Comparison of ENCODE assay signal across 27 mouse cellular contexts in the genomic region with DNA sequence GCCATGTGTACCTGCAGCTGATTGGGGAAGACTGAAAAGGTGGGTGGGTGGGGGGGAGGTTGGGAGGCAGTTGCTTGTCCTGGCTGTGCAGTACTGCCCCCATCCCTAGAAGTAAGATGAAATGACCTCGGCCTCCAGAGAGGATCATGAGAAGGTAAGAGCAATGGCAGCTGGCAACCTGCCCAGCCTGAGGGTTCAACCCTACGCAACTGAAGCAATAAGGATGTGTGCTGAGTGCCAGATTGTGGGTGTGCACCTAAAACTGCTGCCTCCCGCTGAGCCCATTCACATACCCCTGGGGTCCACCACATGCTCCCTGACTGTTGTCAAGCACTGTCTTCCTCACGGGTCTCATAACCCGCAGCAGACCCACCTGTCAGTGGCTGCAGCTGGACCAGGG. TPM values are rescaled to one million over a fixed set of nuclear protein-coding genes. Genes with fewer than 3 reads are reported as not detected.
A peak's percentile ranks its signal among the peaks of the same experiment; 100 is the strongest.
DNase-seq lines count a peak whose midpoint lies in the region; ATAC-seq and TF ChIP-seq lines count a peak whose summit lies in the region.
"Had no signal": no experiment of that assay in that cellular context is flagged by ENCODE, and none has a peak within 500 bp of the region (broad histone marks: within the 10 kb centered on the region; RNA-seq: fewer than 3 reads in every experiment).

No protein-coding gene starts in this region.

- TF ChIP-seq EP300 in liver, postnatal 0 days (IDR thresholded peaks at IDR 0.05; ENCODE audit: low read depth): no peak
- no peak for TF ChIP-seq EP300 in MEL (IDR thresholded peaks at IDR 0.05; ENCODE audit: low read depth in 1 of 2, low read length in 2 of 2)

- no peak for TF ChIP-seq CTCF in liver, postnatal 0 days (IDR thresholded peaks at IDR 0.05; ENCODE audit: low read depth)
- no peak for TF ChIP-seq CTCF in MEL (IDR thresholded peaks at IDR 0.05 in 2 of 3, conservative IDR thresholded peaks at IDR 0.05 in 1 of 3; ENCODE audit: control insufficient read depth in 1 of 3, insufficient read depth in 1 of 3, low read depth in 2 of 3, low read length in 3 of 3, poor library complexity in 1 of 3, severe bottlenecking in 1 of 3)

- ATAC-seq in liver, postnatal 0 days: no peak
- ATAC-seq: CD4-positive, CD25-positive, alpha-beta regulatory T cell, adult 4 months; forebrain, embryonic 15.5 days; hindbrain, embryonic 16.5 days; intestine, embryonic 15.5 days; Patski had no signal

- peaks cover 11% of the 10 kb centered on the region; the same call in 1 of the 2 replicates for H3K36me3 ChIP-seq in liver, postnatal 0 days (replicated peaks; ENCODE audit: insufficient read depth, low read length)
- H3K36me3 ChIP-seq in MEL (ENCODE audit: control insufficient read depth in 1 of 2, insufficient read depth in 2 of 2, low read length in 2 of 2): peaks cover 0 to 3% of the 10 kb centered on the region in 2 experiments; a peak in 1 of 4 replicates
- H3K36me3 ChIP-seq: forebrain, embryonic 15.5 days; intestine, embryonic 15.5 days had no signal

- 63% methylated on average over 5 of the region's 5 CpGs for whole genome bisulfite sequencing in liver, postnatal 0 days (ENCODE audit: insufficient replicate concordance)

- TF ChIP-seq POLR2A in MEL (IDR thresholded peaks at IDR 0.05; ENCODE audit: control insufficient read depth in 1 of 2, insufficient read depth in 1 of 2, low read depth in 1 of 2, low read length in 2 of 2, poor library complexity in 1 of 2): no peak

- no peaks in the 10 kb centered on the region for H3K9me3 ChIP-seq in liver, postnatal 0 days (ENCODE audit: low read length)
- H3K9me3 ChIP-seq in MEL (replicated peaks; ENCODE audit: insufficient read depth, low read length): no peaks in the 10 kb centered on the region
- H3K9me3 ChIP-seq: embryonic facial prominence, embryonic 12.5 days; forebrain, embryonic 12.5 days; forebrain, embryonic 15.5 days; hindbrain, embryonic 10.5 days; hindbrain, embryonic 13.5 days; intestine, embryonic 15.5 days had no signal

- no peak overlapping the region for H3K9ac ChIP-seq in liver, postnatal 0 days (replicated peaks)
- H3K9ac ChIP-seq in MEL (ENCODE audit: control insufficient read depth, low read depth, low read length, poor library complexity, severe bottlenecking): no peak overlapping the region
- H3K9ac ChIP-seq: embryonic facial prominence, embryonic 12.5 days; forebrain, embryonic 12.5 days; forebrain, embryonic 15.5 days; hindbrain, embryonic 13.5 days; intestine, embryonic 15.5 days had no signal

- no peak overlapping the region for H3K4me2 ChIP-seq in liver, postnatal 0 days (ENCODE audit: low read depth, low read length)
- H3K4me2 ChIP-seq: embryonic facial prominence, embryonic 12.5 days; forebrain, embryonic 12.5 days; forebrain, embryonic 15.5 days; heart, embryonic 11.5 days; hindbrain, embryonic 13.5 days; intestine, embryonic 15.5 days had no signal

- TF ChIP-seq RAD21 in MEL (IDR thresholded peaks at IDR 0.05; ENCODE audit: low read depth, low read length): no peak

- no peak overlapping the region for H3K4me3 ChIP-seq in liver, postnatal 0 days (ENCODE audit: low read depth, low read length)
- H3K4me3 ChIP-seq in MEL (ENCODE audit: control insufficient read depth in 1 of 2, insufficient read depth in 1 of 2, low read depth in 2 of 2, low read length in 2 of 2): no peak overlapping the region
- H3K4me3 ChIP-seq: embryonic facial prominence, embryonic 12.5 days; erythroblast, embryonic 14.5 days; forebrain, embryonic 12.5 days; forebrain, embryonic 15.5 days; hindbrain, embryonic 10.5 days; hindbrain, embryonic 13.5 days; intestine, embryonic 15.5 days had no signal

- no peaks in the 10 kb centered on the region for H3K27me3 ChIP-seq in liver, postnatal 0 days (ENCODE audit: insufficient read depth, low read length)
- no peaks in the 10 kb centered on the region for H3K27me3 ChIP-seq in MEL (ENCODE audit: control insufficient read depth in 1 of 2, insufficient read depth in 2 of 2, low read length in 2 of 2)
- H3K27me3 ChIP-seq: embryonic facial prominence, embryonic 12.5 days; forebrain, embryonic 12.5 days; forebrain, embryonic 15.5 days; hindbrain, embryonic 13.5 days; intestine, embryonic 15.5 days; Patski had no signal

- DNase-seq in cerebellum, postnatal 25 days: peak; percentile 27 to 39
- no peak for DNase-seq in cerebellum, adult 9-11 months
- DNase-seq in liver, postnatal 0 days: peak; percentile 31
- DNase-seq in liver: no peak
- DNase-seq in MEL (ENCODE audit: low read depth, low spot score): peak; percentile 52
- peak; percentile 17 for DNase-seq in brain, adult 2 months (ENCODE audit: low read depth, low spot score)
- no peak for DNase-seq in gastrocnemius, postnatal 36 days
- DNase-seq in urinary bladder, postnatal 36 days (ENCODE audit: low spot score in 2 of 2): no peak
- DNase-seq: adrenal gland, adult 2 months; adrenal gland, postnatal 14 days; cerebellum, adult 9-10 months; heart, adult 11 months; kidney, adult 11 months had no signal

- H3K79me2 ChIP-seq in MEL (ENCODE audit: control insufficient read depth, insufficient read depth, low read length, poor library complexity): peaks cover 6% of the 10 kb centered on the region

- peaks cover 16% of the 10 kb centered on the region for H3K4me1 ChIP-seq in liver, postnatal 0 days (ENCODE audit: insufficient read depth)
- H3K4me1 ChIP-seq in MEL (ENCODE audit: control insufficient read depth in 1 of 2, insufficient read depth in 2 of 2, low read length in 2 of 2): peaks cover 0 to 15% of the 10 kb centered on the region in 2 experiments; a peak in 3 of 4 replicates

- intact Hi-C loops in gastrocnemius, postnatal 36 days (cut with DNase I): no loop called here

- H3K27ac ChIP-seq in liver, postnatal 0 days (ENCODE audit: low read depth): no peak overlapping the region
- no peak overlapping the region for H3K27ac ChIP-seq in MEL (ENCODE audit: control insufficient read depth, low read depth, low read length)
- H3K27ac ChIP-seq: embryonic facial prominence, embryonic 12.5 days; forebrain, embryonic 12.5 days; forebrain, embryonic 15.5 days; hindbrain, embryonic 10.5 days; hindbrain, embryonic 13.5 days; intestine, embryonic 15.5 days had no signal

TF ChIP-seq in MEL, 35 proteins besides CTCF, POLR2A, EP300 and RAD21:
- no peak for TF ChIP-seq NRF1 (IDR thresholded peaks at IDR 0.05; ENCODE audit: insufficient read depth, low read depth, low read length, poor library complexity, severe bottlenecking)
- TF ChIP-seq ZKSCAN1 (IDR thresholded peaks at IDR 0.05; ENCODE audit: low read depth, low read length): no peak
- TF ChIP-seq CHD2 (IDR thresholded peaks at IDR 0.05; ENCODE audit: low read length): no peak
- no peak for TF ChIP-seq ZC3H11A (IDR thresholded peaks at IDR 0.05; ENCODE audit: low read depth, low read length)
- TF ChIP-seq JUND (IDR thresholded peaks at IDR 0.05; ENCODE audit: low read depth, low read length): no peak
- no peak for TF ChIP-seq MEF2A (IDR thresholded peaks at IDR 0.05; ENCODE audit: extremely low read depth, insufficient replicate concordance, low read depth, low read length, poor library complexity, severe bottlenecking)
- no peak for TF ChIP-seq NELFE (IDR thresholded peaks at IDR 0.05; ENCODE audit: low read depth, low read length)
- no peak for TF ChIP-seq KAT2A (conservative IDR thresholded peaks at IDR 0.05; ENCODE audit: low read depth, low read length)
- no peak for TF ChIP-seq MXI1 (IDR thresholded peaks at IDR 0.05; ENCODE audit: low read depth, low read length)
- TF ChIP-seq USF1 (IDR thresholded peaks at IDR 0.05; ENCODE audit: low read depth, low read length): no peak
- TF ChIP-seq POLR2AphosphoS2 (IDR thresholded peaks at IDR 0.05; ENCODE audit: low read length): no peak
- no peak for TF ChIP-seq TBP (IDR thresholded peaks at IDR 0.05; ENCODE audit: low read depth, low read length)
- no peak for TF ChIP-seq ZNF384 (IDR thresholded peaks at IDR 0.05; ENCODE audit: low read depth, low read length)
- TF ChIP-seq CHD1 (IDR thresholded peaks at IDR 0.05; ENCODE audit: low read depth, low read length): no peak
- no peak for TF ChIP-seq RCOR1 (IDR thresholded peaks at IDR 0.05; ENCODE audit: low read depth, low read length)
- no peak for TF ChIP-seq BHLHE40 (IDR thresholded peaks at IDR 0.05; ENCODE audit: borderline replicate concordance, low read depth, low read length)
- TF ChIP-seq ETS1 (IDR thresholded peaks at IDR 0.05; ENCODE audit: low read depth, low read length): no peak
TF ChIP-seq in MEL: peak in this region for 0.

RNA-seq across cellular contexts. Expression of a gene that starts 2.7 kb away (rescaled TPM):
- polyA plus RNA-seq in liver, postnatal 0 days (2015; fragmentation: Nextera tagmentation; extraction: Ambion mirVana): 17.1 and 20.5 TPM in 2 replicates
- total RNA-seq in MEL (2012; rRNA removed): 24.8 and 29.4 TPM in 2 replicates
- 10 to 100 TPM in 1 of 2 experiments, not detected in 1; 34.1 TPM for polyA plus RNA-seq in MEL (2012; ENCODE audit: insufficient read depth in 1 of 2, insufficient read length in 2 of 2, low read depth in 1 of 2, low replicate concordance in 2 of 2, missing spikeins in 1 of 2)
- total RNA-seq in gastrocnemius, postnatal 36 days (2021): 1 to 10 TPM; 8.1 to 8.9 TPM

RNA-seq across cellular contexts. Expression of a gene that starts 19.1 kb away (rescaled TPM):
- 5.9 and 8.2 TPM in 2 replicates for polyA plus RNA-seq in liver, postnatal 0 days (2015; fragmentation: Nextera tagmentation; extraction: Ambion mirVana)
- total RNA-seq in MEL (2012; rRNA removed): not detected in 2 replicates
- not detected for polyA plus RNA-seq in MEL (2012; ENCODE audit: insufficient read depth in 1 of 2, insufficient read length in 2 of 2, low read depth in 1 of 2, low replicate concordance in 2 of 2, missing spikeins in 1 of 2)
- 10 to 100 TPM in 1 of 2 experiments, 1 to 10 TPM in 1; 3.7 to 14.3 TPM for total RNA-seq in gastrocnemius, postnatal 36 days (2021)
- polyA plus RNA-seq: C2C12; CD4-positive, CD25-positive, alpha-beta regulatory T cell, adult 4 months; embryonic facial prominence, embryonic 12.5 days; erythroblast, embryonic 14.5 days; forebrain, embryonic 12.5 days; forebrain, embryonic 15.5 days; heart, embryonic 11.5 days; heart, embryonic 14.5 days; heart, postnatal 0 days; hindbrain, embryonic 10.5 days; hindbrain, embryonic 13.5 days; hindbrain, embryonic 16.5 days; Patski had no signal

RNA-seq across cellular contexts. Expression of a gene that starts 26.0 kb away (rescaled TPM):
- polyA plus RNA-seq in liver, postnatal 0 days (2015; fragmentation: Nextera tagmentation; extraction: Ambion mirVana): 49.2 and 49.9 TPM in 2 replicates
- 82.8 and 95.6 TPM in 2 replicates for total RNA-seq in MEL (2012; rRNA removed)
- 10 to 100 TPM in 1 of 2 experiments, not detected in 1; 80.6 TPM for polyA plus RNA-seq in MEL (2012; ENCODE audit: insufficient read depth in 1 of 2, insufficient read length in 2 of 2, low read depth in 1 of 2, low replicate concordance in 2 of 2, missing spikeins in 1 of 2)
- total RNA-seq in gastrocnemius, postnatal 36 days (2021): 10 to 100 TPM; 24.8 to 27.9 TPM

RNA-seq across cellular contexts. Expression of a gene that starts 27.4 kb away (rescaled TPM):
- 0.38 and 0.83 TPM in 2 replicates for polyA plus RNA-seq in liver, postnatal 0 days (2015; fragmentation: Nextera tagmentation; extraction: Ambion mirVana)
- total RNA-seq in MEL (2012; rRNA removed): 4.1 and 5.7 TPM in 2 replicates
- polyA plus RNA-seq in MEL (2012; ENCODE audit: insufficient read depth in 1 of 2, insufficient read length in 2 of 2, low read depth in 1 of 2, low replicate concordance in 2 of 2, missing spikeins in 1 of 2): 10 to 100 TPM in 1 of 2 experiments, not detected in 1; 11.2 TPM
- under 1 TPM; 0.42 to 0.66 TPM for total RNA-seq in gastrocnemius, postnatal 36 days (2021)

RNA-seq across cellular contexts. Expression of a gene that starts 38.5 kb away (rescaled TPM):
- polyA plus RNA-seq in liver, postnatal 0 days (2015; fragmentation: Nextera tagmentation; extraction: Ambion mirVana): 188 and 198 TPM in 2 replicates
- total RNA-seq in MEL (2012; rRNA removed): 217 and 231 TPM in 2 replicates
- 100 to 1,000 TPM in 1 of 2 experiments, not detected in 1; 375 TPM for polyA plus RNA-seq in MEL (2012; ENCODE audit: insufficient read depth in 1 of 2, insufficient read length in 2 of 2, low read depth in 1 of 2, low replicate concordance in 2 of 2, missing spikeins in 1 of 2)
- 10 to 100 TPM; 49.1 to 50.7 TPM for total RNA-seq in gastrocnemius, postnatal 36 days (2021)

Comparison
In these comparisons a context has a peak if more than half of its experiments do, and no peak if none do; other contexts are left out.
1. DNase-seq: peak in cerebellum, postnatal 25 days (2 of 2), liver, postnatal 0 days (single experiment), MEL (single experiment) and brain, adult 2 months (single experiment); none in cerebellum, adult 9-11 months (single experiment), liver (single experiment), gastrocnemius, postnatal 36 days (0 of 2) and urinary bladder, postnatal 36 days (0 of 2).